Mouse (Mus musculus) macrophage (primary cell): ENCODE results near the gene D17Wsu92e. TPM values are rescaled to one million over a fixed set of nuclear protein-coding genes. Genes with fewer than 3 reads are reported as not detected.
A peak's percentile ranks its signal among the peaks of the same experiment; 100 is the strongest.

Source experiments
- H3K27ac ChIP-seq: fragments of 350-480 bp; formaldehyde crosslinking; 2 replicates; pipeline ENCODE4 v1.9.0; 2021
- H3K36me3 ChIP-seq: fragments of 350-480 bp; formaldehyde crosslinking; 2 replicates; pipeline ENCODE4 v1.9.0; 2021; ENCODE audit errors: inconsistent target
- H3K4me3 ChIP-seq: fragments of 350-480 bp; formaldehyde crosslinking; 2 replicates; pipeline ENCODE4 v1.9.0; 2021; ENCODE audit errors: inconsistent target
- H3K79me2 ChIP-seq: fragments of 350-480 bp; formaldehyde crosslinking; 2 replicates; pipeline ENCODE4 v1.9.0; 2021; ENCODE audit errors: inconsistent target
- WGBS: methylation state at CpG from one replicate; pipeline ENCODE4 v1.1.7; 2026; ENCODE audit warnings: inconsistent platforms; ENCODE audit not compliant: missing documents; 5-methylcytosine and 5-hydroxymethylcytosine counted together
- polyA plus RNA-seq: library from polyadenylated mRNA; stranded (reverse); fragments of 250-400 nt; gene quantifications from 3 replicates; pipeline ENCODE4 v1.2.4, GENCODE M21; 2018; ENCODE audit warnings: inconsistent platforms

D17Wsu92e gene
- polyA plus RNA-seq, 1 experiment from 2014 or later, result 101 TPM

DNA sequence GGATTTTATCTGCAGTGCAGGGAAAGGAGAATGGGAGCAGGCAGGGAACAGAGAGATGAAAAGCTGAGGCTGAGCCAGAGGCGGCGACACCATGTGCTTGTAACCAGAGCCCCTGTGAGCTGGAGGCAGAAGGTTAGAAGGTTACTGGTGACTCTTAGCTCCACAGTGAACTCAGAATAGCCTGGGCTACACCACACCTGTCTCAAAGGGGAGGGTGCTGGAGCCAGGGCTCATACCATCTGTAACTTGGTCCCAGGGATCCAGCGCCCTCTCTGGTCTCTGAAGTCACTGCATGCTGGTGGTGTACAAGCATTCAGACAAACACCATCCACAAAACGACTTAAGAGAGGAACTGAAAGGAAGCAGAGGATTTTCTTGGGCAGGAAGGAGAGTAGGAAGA, 36.9 kb downstream of the D17Wsu92e start:
- Histone ChIP-seq H3K27ac (no peak overlapping the region), H3K36me3 (peaks cover 26% of the 10 kb centered on the region), H3K79me2 (peaks cover 100% of the 10 kb centered on the region), H3K4me3 (no peak overlapping the region)
- 76% methylated on average over 4 of the region's 4 CpGs for WGBS

DNA sequence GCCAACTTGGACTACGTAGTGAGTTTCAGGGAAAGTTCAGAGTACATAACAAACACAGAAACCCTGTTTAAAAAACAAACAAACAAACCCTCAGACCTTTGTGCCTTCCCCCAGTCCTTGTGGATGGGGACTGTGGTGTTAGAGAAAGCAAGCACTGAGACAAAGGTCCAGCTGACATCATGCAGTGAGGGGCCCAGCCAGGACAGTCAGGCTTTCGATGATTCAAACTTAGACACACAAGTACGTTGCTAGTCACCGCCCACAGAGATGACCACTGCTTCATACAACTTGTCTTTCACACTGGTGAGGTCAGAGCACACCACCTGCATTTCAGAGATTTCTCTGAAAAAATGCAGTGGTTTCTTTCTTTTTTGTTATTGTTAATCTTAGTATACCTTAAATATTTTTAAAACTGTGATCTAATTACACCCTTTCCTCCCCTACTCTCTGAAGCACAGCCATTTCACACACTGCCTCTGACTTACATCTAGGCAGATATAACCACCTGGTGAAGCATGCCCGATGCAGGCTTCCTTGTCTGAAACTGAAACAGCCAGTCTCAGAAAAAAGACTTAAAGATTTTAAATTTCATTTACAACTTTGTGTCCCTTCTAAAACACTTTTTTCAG, 39.3 kb downstream of the D17Wsu92e start:
- H3K36me3 ChIP-seq, result peaks cover 24% of the 10 kb centered on the region
- no peak overlapping the region for H3K4me3 ChIP-seq
- 90% methylated on average over 5 of the region's 5 CpGs for WGBS
- H3K27ac ChIP-seq, result 0 out of 2 replicates have a peak overlapping the region, but pooled peaks have one; percentile 37
- H3K79me2 ChIP-seq, result peaks cover 100% of the 10 kb centered on the region

DNA sequence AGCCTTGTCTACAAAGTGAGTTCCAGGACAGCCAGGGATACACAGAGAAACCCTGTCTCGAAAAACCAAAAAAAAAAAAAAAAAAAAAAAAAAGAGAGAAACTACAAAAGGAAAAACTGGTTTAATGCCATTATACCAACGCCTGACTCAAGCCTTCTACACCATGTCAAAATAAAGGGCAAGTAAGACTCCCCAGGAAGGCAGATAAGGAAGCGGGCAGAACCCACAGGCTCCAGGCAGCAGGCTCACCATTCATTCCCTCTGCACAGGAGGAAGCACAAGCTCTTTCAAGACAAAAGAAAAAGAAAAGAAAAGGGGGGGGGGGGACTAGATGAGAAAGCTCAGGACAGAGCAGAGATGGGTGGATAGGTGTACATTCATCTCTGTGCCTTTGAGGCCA, 40.7 kb downstream of the D17Wsu92e start:
- Histone ChIP-seq H3K79me2 (peaks cover 100% of the 10 kb centered on the region), H3K27ac (peak overlapping the region; percentile 37), H3K4me3 (no peak overlapping the region), H3K36me3 (peaks cover 16% of the 10 kb centered on the region)
- WGBS, result 0% methylated on average over 2 of the region's 3 CpGs

DNA sequence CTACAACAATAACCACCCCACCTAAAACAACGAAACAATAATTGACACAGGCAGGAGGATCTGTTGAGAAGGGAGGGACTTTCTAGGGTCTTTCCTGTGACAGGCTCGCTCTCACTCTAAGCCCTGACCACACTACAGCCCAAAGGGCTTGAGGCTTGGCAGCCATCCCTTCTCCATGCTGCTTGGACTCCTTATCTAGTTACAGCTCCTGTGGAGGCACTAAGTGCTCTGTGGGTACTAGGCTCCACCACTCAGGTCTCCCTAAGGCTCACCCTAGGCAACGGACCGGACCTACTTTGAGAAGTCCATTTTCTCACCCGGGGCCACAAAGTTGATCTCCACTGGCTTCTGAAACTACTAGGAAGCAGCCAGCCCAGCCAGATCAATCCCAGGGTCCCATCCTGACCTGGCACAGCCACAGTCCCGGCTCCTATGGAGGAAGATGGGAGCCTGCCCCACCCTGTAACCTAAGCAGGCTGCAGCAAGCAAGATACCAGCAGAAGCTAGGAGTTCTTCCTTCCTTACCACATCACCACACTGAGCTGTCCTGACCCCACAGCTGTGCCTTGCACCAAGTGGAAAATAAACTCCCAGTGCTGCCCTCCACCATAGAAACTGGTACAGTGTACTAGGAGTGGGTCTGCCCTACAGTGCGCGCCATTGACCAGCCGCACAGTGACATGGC, 41.6 kb downstream of the D17Wsu92e start:
- WGBS, result 71% methylated on average over 8 of the region's 9 CpGs
- H3K79me2 ChIP-seq, result peaks cover 100% of the 10 kb centered on the region
- H3K36me3 ChIP-seq, result peaks cover 20% of the 10 kb centered on the region
- H3K4me3 ChIP-seq, result no peak overlapping the region
- no peak overlapping the region for H3K27ac ChIP-seq

DNA sequence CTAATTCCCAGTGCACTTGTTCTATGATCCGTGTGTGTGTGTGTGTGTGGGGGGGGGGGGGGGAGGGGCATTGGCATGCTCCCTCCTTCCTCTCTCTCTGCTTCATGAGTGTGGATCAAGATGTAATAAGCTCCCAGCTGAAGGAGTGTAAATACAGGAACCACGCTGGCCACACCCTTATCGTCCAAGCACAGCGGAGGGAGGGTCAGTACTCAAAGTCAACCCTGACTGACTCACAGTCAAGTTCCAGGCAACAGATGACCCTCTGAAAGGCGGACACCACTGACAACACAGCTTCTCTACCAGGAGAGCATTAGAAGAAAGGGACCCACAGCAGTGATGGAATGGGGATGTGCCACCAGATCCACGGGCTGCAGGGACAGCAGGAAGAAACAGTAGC, 42.6 kb downstream of the D17Wsu92e start:
- H3K79me2 ChIP-seq, result peaks cover 100% of the 10 kb centered on the region
- no peak overlapping the region for H3K27ac ChIP-seq
- H3K4me3 ChIP-seq, result no peak overlapping the region
- H3K36me3 ChIP-seq, result peaks cover 29% of the 10 kb centered on the region
- WGBS, result 45% methylated on average over 5 of the region's 6 CpGs

DNA sequence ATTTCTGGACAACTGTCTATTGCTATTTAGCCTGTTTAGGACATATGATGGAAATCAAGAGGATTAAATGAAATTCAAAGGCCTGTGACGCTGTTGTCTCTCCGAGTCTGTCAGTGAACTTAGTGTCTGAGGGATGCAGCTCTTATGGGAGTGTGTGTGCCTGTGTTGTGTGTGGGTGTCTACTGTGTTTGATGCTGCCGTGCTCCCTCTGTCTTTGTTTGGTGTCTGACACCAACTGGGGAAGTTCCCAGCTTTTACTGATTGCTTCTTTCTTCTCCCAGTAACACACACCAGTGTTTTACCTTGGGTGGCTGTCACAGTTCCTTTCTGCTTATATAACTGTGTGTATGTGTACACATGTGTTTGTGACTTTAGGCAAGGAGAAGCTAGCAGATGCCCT, 46.2 kb downstream of the D17Wsu92e start:
- Histone ChIP-seq H3K79me2 (peaks cover 100% of the 10 kb centered on the region), H3K27ac (no peak overlapping the region), H3K4me3 (no peak overlapping the region), H3K36me3 (peaks cover 36% of the 10 kb centered on the region)
- 100% methylated on average over 3 of the region's 3 CpGs for WGBS

DNA sequence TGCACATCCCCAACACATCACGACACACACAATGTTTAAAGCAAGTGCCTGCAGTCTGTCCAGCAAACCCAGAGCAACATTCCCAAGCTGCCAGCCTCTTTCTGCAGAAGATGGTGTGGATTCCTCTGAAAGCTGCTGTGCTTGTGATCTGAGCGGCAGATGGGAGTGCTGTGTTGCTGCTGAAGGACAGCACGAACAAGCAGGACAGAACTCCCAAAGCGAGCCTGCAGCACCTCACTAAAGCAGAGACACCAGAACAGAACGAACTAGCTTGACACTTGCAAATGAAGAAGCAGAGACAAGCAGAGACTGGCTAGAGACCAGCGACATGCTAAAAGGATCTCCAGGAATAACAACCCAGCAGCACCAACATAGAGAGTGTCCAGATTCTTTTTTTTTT, 48.8 kb downstream of the D17Wsu92e start:
- peaks cover 96% of the 10 kb centered on the region for H3K79me2 ChIP-seq
- WGBS, result 94% methylated on average over 6 of the region's 6 CpGs
- no peak overlapping the region for H3K27ac ChIP-seq
- peaks cover 44% of the 10 kb centered on the region for H3K36me3 ChIP-seq
- H3K4me3 ChIP-seq, result no peak overlapping the region

DNA sequence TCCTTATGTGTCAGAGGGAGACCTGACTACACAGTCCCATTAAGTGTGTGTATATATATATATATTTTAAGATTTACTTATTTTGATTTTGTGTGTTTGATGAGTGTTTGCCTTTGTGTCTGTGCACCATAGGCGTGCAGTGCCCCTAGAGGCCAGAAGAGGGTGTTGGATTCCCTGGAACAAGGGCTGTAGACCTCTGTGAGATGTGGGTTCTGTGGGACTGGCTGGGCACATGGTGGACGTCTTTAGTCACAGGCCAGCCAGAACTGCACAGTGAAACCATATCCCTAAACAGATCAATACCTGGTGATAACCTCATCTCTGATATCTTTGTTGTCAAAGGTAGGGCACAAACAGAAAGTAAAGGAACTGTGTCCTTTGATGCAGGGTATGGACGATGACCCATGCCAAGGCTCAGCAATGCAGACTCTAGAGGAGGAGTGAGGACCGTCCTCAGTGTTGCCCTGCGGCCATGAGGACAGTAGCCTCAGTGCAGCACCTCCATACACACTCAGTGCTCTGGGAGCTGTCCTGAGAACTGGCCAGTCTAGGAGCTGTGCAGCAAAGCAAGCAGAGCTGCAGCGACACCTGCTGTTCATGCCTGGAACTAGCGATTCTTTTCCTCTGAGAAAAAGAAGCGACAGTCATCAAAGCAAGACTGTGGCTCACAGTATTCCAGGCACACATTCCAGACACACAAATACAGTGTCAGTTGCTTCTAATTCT, 51.5 kb downstream of the D17Wsu92e start:
- Histone ChIP-seq H3K27ac (no peak overlapping the region), H3K36me3 (peaks cover 57% of the 10 kb centered on the region), H3K79me2 (peaks cover 96% of the 10 kb centered on the region), H3K4me3 (no peak overlapping the region)
- WGBS, result 69% methylated on average over 8 of the region's 8 CpGs

DNA sequence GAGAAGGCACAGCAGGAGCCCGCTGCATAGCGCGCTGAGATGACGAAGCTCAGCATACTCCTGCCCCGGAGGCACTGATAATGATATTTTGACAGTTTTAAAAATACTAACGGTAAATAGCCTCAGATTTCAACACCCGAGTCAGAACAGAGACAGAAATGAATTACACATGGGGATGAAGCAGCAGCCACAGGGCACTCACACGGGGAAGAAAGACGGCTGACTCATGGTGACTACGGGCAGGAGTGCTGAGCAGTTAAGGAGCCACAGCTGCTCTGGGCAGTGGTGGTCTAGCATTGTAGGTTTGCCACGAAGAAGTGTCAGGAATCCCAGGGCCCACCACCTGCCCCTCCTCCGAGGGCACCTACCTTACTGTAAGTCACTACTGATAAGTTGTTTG, 52.9 kb downstream of the D17Wsu92e start:
- H3K36me3 ChIP-seq, result peaks cover 58% of the 10 kb centered on the region
- H3K79me2 ChIP-seq, result peaks cover 96% of the 10 kb centered on the region
- H3K4me3 ChIP-seq, result no peak overlapping the region
- 38% methylated on average over 12 of the region's 12 CpGs for WGBS
- peak overlapping the region; percentile 41 for H3K27ac ChIP-seq

DNA sequence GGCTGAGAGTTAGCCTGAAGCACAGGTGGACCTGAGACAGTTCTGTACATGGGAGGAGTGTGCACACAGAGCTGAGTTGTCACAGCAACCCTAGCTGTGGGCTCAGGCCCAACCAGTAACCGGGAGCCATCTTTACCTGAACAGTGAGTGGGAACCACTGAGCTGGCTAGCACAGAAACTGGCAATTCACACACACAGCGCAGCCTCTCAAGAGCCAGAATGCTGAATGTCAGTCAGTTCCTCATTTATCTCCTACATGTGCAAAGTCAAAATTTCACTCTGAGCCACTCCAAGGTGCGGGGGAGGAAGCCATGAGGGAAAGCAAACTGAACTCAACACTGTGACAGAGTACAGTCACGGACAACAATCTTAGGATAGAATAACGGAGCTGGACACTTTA, 53.3 kb downstream of the D17Wsu92e start:
- 36% methylated on average over 5 of the region's 5 CpGs for WGBS
- Histone ChIP-seq H3K27ac (peak overlapping the region; percentile 41), H3K36me3 (peaks cover 57% of the 10 kb centered on the region), H3K79me2 (peaks cover 96% of the 10 kb centered on the region), H3K4me3 (no peak overlapping the region)

DNA sequence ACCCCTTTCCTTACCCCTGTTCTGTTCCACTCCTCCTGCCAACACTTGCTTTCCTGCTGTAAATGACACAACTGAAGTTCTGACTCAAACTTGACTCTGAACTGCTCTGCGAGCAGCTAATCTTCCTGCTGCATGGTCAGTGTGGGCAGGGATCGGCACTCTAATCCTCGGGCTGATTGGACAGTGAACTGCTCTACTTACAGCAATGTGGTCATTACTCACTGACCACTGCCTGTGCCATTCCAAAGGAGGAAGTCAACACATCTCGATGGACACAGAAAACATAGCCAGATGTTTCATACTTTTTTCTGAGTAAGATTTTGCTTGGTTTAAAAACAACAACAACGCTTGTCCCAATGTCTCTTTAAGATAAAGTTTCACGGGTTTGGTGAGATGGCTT, 55.4 kb downstream of the D17Wsu92e start:
- peaks cover 96% of the 10 kb centered on the region for H3K79me2 ChIP-seq
- WGBS, result 63% methylated on average over 6 of the region's 6 CpGs
- H3K36me3 ChIP-seq, result peaks cover 56% of the 10 kb centered on the region
- no peak overlapping the region for H3K4me3 ChIP-seq
- H3K27ac ChIP-seq, result peak overlapping the region; percentile 34

DNA sequence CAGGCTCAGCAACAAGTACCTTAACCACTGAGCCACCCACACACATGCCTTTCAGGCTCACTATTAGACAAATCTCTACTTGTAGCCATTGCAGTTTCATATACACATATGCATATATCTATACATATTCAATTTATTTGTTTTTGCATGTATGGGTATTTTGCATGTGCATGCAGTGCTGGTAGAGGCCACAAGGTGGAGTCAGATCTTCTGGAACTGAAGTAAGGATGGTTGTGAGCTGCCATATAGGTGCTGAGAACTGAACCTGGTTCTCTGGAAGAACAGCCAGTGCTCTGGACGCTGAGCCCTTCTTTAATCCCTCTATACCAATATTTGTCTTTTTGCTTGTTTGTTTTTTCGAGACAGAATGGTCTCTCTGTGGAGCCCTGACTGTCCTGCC, 56.0 kb downstream of the D17Wsu92e start:
- H3K36me3 ChIP-seq, result peaks cover 60% of the 10 kb centered on the region
- WGBS, result 86% methylated on average over 2 of the region's 2 CpGs
- H3K27ac ChIP-seq, result peak overlapping the region; percentile 34

DNA sequence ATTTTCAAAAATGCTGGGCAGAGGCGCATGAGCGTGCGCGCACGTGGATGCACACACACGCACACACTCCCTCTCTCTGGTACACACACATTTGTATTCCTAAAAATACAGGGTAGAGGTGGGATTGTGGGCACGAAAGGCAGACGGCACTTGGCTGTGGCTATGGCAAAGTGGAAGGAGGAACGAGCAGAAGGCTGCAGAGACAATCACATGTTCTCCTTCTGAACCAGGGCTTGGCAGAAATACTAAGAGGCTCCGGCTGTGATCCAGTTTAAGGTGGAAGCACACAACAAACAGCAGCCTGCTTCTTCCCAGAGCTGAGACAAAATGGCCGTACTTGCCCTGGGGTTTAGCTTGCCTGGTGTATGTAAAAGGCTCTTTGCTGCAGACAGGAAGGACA, 57.6 kb downstream of the D17Wsu92e start:
- no peak overlapping the region for H3K4me3 ChIP-seq
- H3K27ac ChIP-seq, result no peak overlapping the region
- WGBS, result 93% methylated on average over 11 of the region's 11 CpGs
- peaks cover 96% of the 10 kb centered on the region for H3K79me2 ChIP-seq
- peaks cover 57% of the 10 kb centered on the region for H3K36me3 ChIP-seq

More for the DNA sequence above, 56.0 kb downstream of the D17Wsu92e start:
- Histone ChIP-seq H3K79me2 (peaks cover 96% of the 10 kb centered on the region), H3K4me3 (no peak overlapping the region)

DNA sequence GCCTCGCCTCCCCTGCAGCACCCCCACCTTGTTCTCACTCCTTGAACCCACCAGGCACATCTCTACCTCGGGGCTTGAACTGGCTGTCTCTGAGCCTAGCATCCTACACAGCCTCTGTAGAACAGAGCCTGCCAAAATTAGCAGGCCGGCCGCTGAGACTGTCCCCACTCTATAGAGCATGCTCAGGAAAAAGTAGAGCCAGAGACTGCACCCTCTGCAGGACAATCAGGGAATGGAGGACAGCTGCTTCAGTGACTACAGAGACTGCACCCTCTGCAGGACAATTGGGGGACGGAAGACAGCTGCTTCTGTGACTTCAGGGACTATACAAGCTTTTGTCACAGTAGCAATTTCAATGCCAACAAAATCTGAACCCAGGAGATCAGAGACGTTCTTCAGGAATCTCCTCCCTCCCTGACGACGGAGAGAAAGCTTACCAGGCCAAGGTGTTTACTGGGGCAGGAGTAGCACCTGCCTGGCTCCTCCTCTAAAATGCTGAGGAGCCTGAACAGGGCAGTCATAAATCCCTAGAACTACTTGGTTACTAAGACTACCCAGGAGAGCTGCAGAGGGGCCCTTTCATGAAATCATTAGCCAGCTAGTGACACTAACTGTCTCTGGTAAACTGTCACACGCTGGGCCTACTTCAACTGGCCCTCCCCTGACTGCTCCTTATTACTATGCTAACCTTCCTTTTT, 58.7 kb downstream of the D17Wsu92e start:
- 62% methylated on average over 9 of the region's 9 CpGs for WGBS

More for the DNA sequence above, 58.7 kb downstream of the D17Wsu92e start:
- peaks cover 100% of the 10 kb centered on the region for H3K79me2 ChIP-seq
- H3K4me3 ChIP-seq, result no peak overlapping the region
- H3K36me3 ChIP-seq, result peaks cover 56% of the 10 kb centered on the region
- no peak overlapping the region for H3K27ac ChIP-seq
